Comparison of ENCODE assay signal across 19 mouse cellular contexts in the genomic region with DNA sequence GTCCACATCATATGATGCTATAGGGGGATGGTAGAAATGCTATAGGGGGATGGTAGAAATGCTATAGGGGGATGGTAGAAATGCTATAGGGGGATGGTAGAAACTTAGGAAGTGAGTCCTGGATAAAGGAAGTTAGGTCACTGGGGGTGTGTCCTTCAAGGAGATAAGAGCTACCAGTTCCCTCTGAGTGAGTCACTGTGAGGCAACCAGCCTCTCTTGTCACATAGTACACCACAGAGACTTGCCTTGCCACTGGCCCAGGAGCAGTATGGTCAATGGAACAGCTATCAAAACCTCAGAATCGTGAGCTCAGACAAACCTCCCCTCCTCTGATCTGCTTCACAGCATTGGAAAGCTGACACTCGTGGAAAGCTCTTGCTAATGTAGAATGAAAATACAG. TPM values are rescaled to one million over a fixed set of nuclear protein-coding genes. Genes with fewer than 3 reads are reported as not detected.
DNase-seq lines count a peak whose midpoint lies in the region; ATAC-seq and TF ChIP-seq lines count a peak whose summit lies in the region.
"Had no signal": no experiment of that assay in that cellular context is flagged by ENCODE, and none has a peak within 500 bp of the region (broad histone marks: within the 10 kb centered on the region; RNA-seq: fewer than 3 reads in every experiment).

No protein-coding gene starts in this region.

- no peak for TF ChIP-seq CTCF in MEL (IDR thresholded peaks at IDR 0.05 in 2 of 3, conservative IDR thresholded peaks at IDR 0.05 in 1 of 3; ENCODE audit: control insufficient read depth in 1 of 3, insufficient read depth in 1 of 3, low read depth in 2 of 3, low read length in 3 of 3, poor library complexity in 1 of 3, severe bottlenecking in 1 of 3)

- TF ChIP-seq RAD21 in MEL (IDR thresholded peaks at IDR 0.05; ENCODE audit: low read depth, low read length): no peak

- H3K36me3 ChIP-seq in MEL (ENCODE audit: control insufficient read depth in 1 of 2, insufficient read depth in 2 of 2, low read length in 2 of 2): no peaks in the 10 kb centered on the region; a peak in 1 of 4 replicates
- no peaks in the 10 kb centered on the region for H3K36me3 ChIP-seq in liver, embryonic 16.5 days (ENCODE audit: control insufficient read depth, insufficient read depth)
- no peaks in the 10 kb centered on the region for H3K36me3 ChIP-seq in heart, embryonic 12.5 days
- H3K36me3 ChIP-seq: hindbrain, embryonic 12.5 days; lung, embryonic 15.5 days; midbrain, embryonic 10.5 days; stomach, embryonic 15.5 days had no signal

- no peaks in the 10 kb centered on the region for H3K27me3 ChIP-seq in MEL (ENCODE audit: control insufficient read depth in 1 of 2, insufficient read depth in 2 of 2, low read length in 2 of 2)
- H3K27me3 ChIP-seq in liver, embryonic 16.5 days (ENCODE audit: control insufficient read depth, insufficient read depth, low read depth, low read length): no peaks in the 10 kb centered on the region
- H3K27me3 ChIP-seq in heart, embryonic 12.5 days (replicated peaks): peaks cover 4% of the 10 kb centered on the region; the same call in 1 of the 2 replicates
- H3K27me3 ChIP-seq: forebrain, embryonic 13.5 days; hindbrain, embryonic 12.5 days; lung, embryonic 15.5 days; stomach, embryonic 15.5 days had no signal

- no peak for TF ChIP-seq EP300 in MEL (IDR thresholded peaks at IDR 0.05; ENCODE audit: low read depth in 1 of 2, low read length in 2 of 2)

- peak; percentile 60 for DNase-seq in MEL (ENCODE audit: low read depth, low spot score)
- DNase-seq in heart, adult 18-20 months: no peak
- DNase-seq in embryo, embryonic 10 days (ENCODE audit: low spot score): no peak
- DNase-seq: adrenal gland, postnatal 25 days; cerebellum, adult 18-20 months; cerebellum, postnatal 25 days; gastrocnemius, postnatal 10 days; heart, postnatal 10 days; kidney, adult 9 months; retina, postnatal 1 day had no signal

- H3K4me1 ChIP-seq in MEL (ENCODE audit: control insufficient read depth in 1 of 2, insufficient read depth in 2 of 2, low read length in 2 of 2): 0 out of 4 replicates have a peak, but pooled peaks cover 0 to 2% of the 10 kb centered on the region in 2 experiments
- no peaks in the 10 kb centered on the region for H3K4me1 ChIP-seq in liver, embryonic 16.5 days (ENCODE audit: control insufficient read depth, low read depth, low read length)
- H3K4me1 ChIP-seq in heart, embryonic 12.5 days (replicated peaks): no peaks in the 10 kb centered on the region
- H3K4me1 ChIP-seq: forebrain, embryonic 13.5 days; hindbrain, embryonic 12.5 days; lung, embryonic 15.5 days; midbrain, embryonic 10.5 days; stomach, embryonic 15.5 days had no signal

- H3K9me3 ChIP-seq in MEL (replicated peaks; ENCODE audit: insufficient read depth, low read length): no peaks in the 10 kb centered on the region
- no peaks in the 10 kb centered on the region for H3K9me3 ChIP-seq in liver, embryonic 16.5 days (replicated peaks; ENCODE audit: control insufficient read depth, low read length)
- H3K9me3 ChIP-seq in heart, embryonic 12.5 days (replicated peaks): no peaks in the 10 kb centered on the region
- H3K9me3 ChIP-seq: forebrain, embryonic 13.5 days; hindbrain, embryonic 12.5 days; lung, embryonic 15.5 days; midbrain, embryonic 10.5 days; stomach, embryonic 15.5 days had no signal

- H3K9ac ChIP-seq in MEL (ENCODE audit: control insufficient read depth, low read depth, low read length, poor library complexity, severe bottlenecking): no peak overlapping the region
- H3K9ac ChIP-seq in liver, embryonic 16.5 days (ENCODE audit: low read depth, low read length): no peak overlapping the region
- H3K9ac ChIP-seq in heart, embryonic 12.5 days: no peak overlapping the region
- H3K9ac ChIP-seq: forebrain, embryonic 13.5 days; hindbrain, embryonic 12.5 days; lung, embryonic 15.5 days; stomach, embryonic 15.5 days had no signal

- TF ChIP-seq POLR2A in MEL (IDR thresholded peaks at IDR 0.05; ENCODE audit: control insufficient read depth in 1 of 2, insufficient read depth in 1 of 2, low read depth in 1 of 2, low read length in 2 of 2, poor library complexity in 1 of 2): peak in 1 of 2 experiments; percentile 33; a peak in 1 of 4 replicates

- no peak overlapping the region for H3K27ac ChIP-seq in MEL (ENCODE audit: control insufficient read depth, low read depth, low read length)
- H3K27ac ChIP-seq in liver, embryonic 16.5 days (ENCODE audit: low read length): no peak overlapping the region
- no peak overlapping the region for H3K27ac ChIP-seq in heart, embryonic 12.5 days (ENCODE audit: poor library complexity, severe bottlenecking)
- H3K27ac ChIP-seq: forebrain, embryonic 13.5 days; hindbrain, embryonic 12.5 days; lung, embryonic 15.5 days; midbrain, embryonic 10.5 days; stomach, embryonic 15.5 days had no signal

- no peak overlapping the region for H3K4me2 ChIP-seq in liver, embryonic 16.5 days (ENCODE audit: low read depth, low read length)
- H3K4me2 ChIP-seq in heart, embryonic 12.5 days: no peak overlapping the region
- H3K4me2 ChIP-seq: forebrain, embryonic 13.5 days; hindbrain, embryonic 12.5 days; lung, embryonic 15.5 days; stomach, embryonic 15.5 days had no signal

- WGBS in liver, embryonic 16.5 days (ENCODE audit: insufficient replicate concordance): 43% methylated on average over 2 of the region's 2 CpGs
- WGBS in heart, embryonic 12.5 days: 60% methylated on average over 2 of the region's 2 CpGs

- H3K4me3 ChIP-seq in MEL (ENCODE audit: control insufficient read depth in 1 of 2, insufficient read depth in 1 of 2, low read depth in 2 of 2, low read length in 2 of 2): no peak overlapping the region
- H3K4me3 ChIP-seq in liver, embryonic 16.5 days (ENCODE audit: low read depth, low read length): no peak overlapping the region
- H3K4me3 ChIP-seq in heart, embryonic 12.5 days: no peak overlapping the region
- H3K4me3 ChIP-seq: forebrain, embryonic 13.5 days; hindbrain, embryonic 12.5 days; lung, embryonic 15.5 days; midbrain, embryonic 10.5 days; stomach, embryonic 15.5 days had no signal

- ATAC-seq in hematopoietic stem cell, adult 5-6 weeks (replicated peaks in 1 of 2; ENCODE audit: insufficient read depth in 1 of 2, low FRiP score in 2 of 2, low TSS enrichment in 1 of 2, low read depth in 1 of 2, poor library complexity in 2 of 2, severe bottlenecking in 2 of 2): peak; percentile 80 to 82; a peak in 3 of 4 replicates
- peak; percentile 48 for ATAC-seq in liver, embryonic 16.5 days (ENCODE audit: low read depth)
- ATAC-seq in neutrophil, adult 5-6 weeks (ENCODE audit: extremely low read depth, insufficient number of reproducible peaks, low FRiP score, poor library complexity, severe bottlenecking): peak; percentile 88
- ATAC-seq in heart, embryonic 12.5 days (ENCODE audit: insufficient number of reproducible peaks, low FRiP score): no peak
- ATAC-seq: forebrain, embryonic 13.5 days had no signal

- no peaks in the 10 kb centered on the region for H3K79me2 ChIP-seq in MEL (ENCODE audit: control insufficient read depth, insufficient read depth, low read length, poor library complexity)

TF ChIP-seq in MEL, 35 proteins besides CTCF, POLR2A, EP300 and RAD21:
- no peak for TF ChIP-seq USF1 (IDR thresholded peaks at IDR 0.05; ENCODE audit: low read depth, low read length)
- TF ChIP-seq GATA1 (IDR thresholded peaks at IDR 0.05; ENCODE audit: low read depth, low read length): 0 out of 2 replicates have a peak, but pooled peaks have one; percentile 45
- TF ChIP-seq MYB (IDR thresholded peaks at IDR 0.05; ENCODE audit: low read depth, low read length): no peak

RNA-seq across cellular contexts. Expression of a gene that starts 34.3 kb away (rescaled TPM):
- 11.2 and 13.4 TPM in 2 replicates for total RNA-seq in MEL (2012; rRNA removed)
- 10 to 100 TPM in 1 of 2 experiments, not detected in 1; 11.3 TPM for polyA plus RNA-seq in MEL (2012; ENCODE audit: insufficient read depth in 1 of 2, insufficient read length in 2 of 2, low read depth in 1 of 2, low replicate concordance in 2 of 2, missing spikeins in 1 of 2)
- 25.0 and 27.0 TPM in 2 replicates for total RNA-seq in hematopoietic stem cell, adult 5-6 weeks (2017)
- 13.0 and 14.2 TPM in 2 replicates for polyA plus RNA-seq in liver, embryonic 16.5 days (2015; fragmentation: Nextera tagmentation; extraction: Ambion mirVana)
- total RNA-seq in neutrophil, adult 5-6 weeks (2017): 20.0 and 28.0 TPM in 2 replicates
- 10 to 100 TPM in 1 of 2 experiments, 1 to 10 TPM in 1; 8.4 to 10.5 TPM for total RNA-seq in heart, adult 18-20 months (2021)
- 34.7 and 35.3 TPM in 2 replicates for polyA plus RNA-seq in heart, embryonic 12.5 days (2016; fragmentation: Nextera tagmentation; extraction: Ambion mirVana)

RNA-seq across cellular contexts. Expression of a gene that starts 38.7 kb away (rescaled TPM):
- total RNA-seq in MEL (2012; rRNA removed): 10.9 and 14.8 TPM in 2 replicates
- polyA plus RNA-seq in MEL (2012; ENCODE audit: insufficient read depth in 1 of 2, insufficient read length in 2 of 2, low read depth in 1 of 2, low replicate concordance in 2 of 2, missing spikeins in 1 of 2): 10 to 100 TPM in 1 of 2 experiments, not detected in 1; 12.6 TPM
- 10.4 and 10.8 TPM in 2 replicates for total RNA-seq in hematopoietic stem cell, adult 5-6 weeks (2017)
- 10.0 and 10.3 TPM in 2 replicates for polyA plus RNA-seq in liver, embryonic 16.5 days (2015; fragmentation: Nextera tagmentation; extraction: Ambion mirVana)
- total RNA-seq in neutrophil, adult 5-6 weeks (2017): 6.2 and 9.7 TPM in 2 replicates
- 10 to 100 TPM; 19.7 to 20.0 TPM for total RNA-seq in heart, adult 18-20 months (2021)
- polyA plus RNA-seq in heart, embryonic 12.5 days (2016; fragmentation: Nextera tagmentation; extraction: Ambion mirVana): 35.4 and 38.7 TPM in 2 replicates

RNA-seq across cellular contexts. Expression of a gene that starts 46.2 kb away (rescaled TPM):
- 0.08 and 0.10 TPM in 2 replicates for total RNA-seq in MEL (2012; rRNA removed)
- polyA plus RNA-seq in MEL (2012; ENCODE audit: insufficient read depth in 1 of 2, insufficient read length in 2 of 2, low read depth in 1 of 2, low replicate concordance in 2 of 2, missing spikeins in 1 of 2): under 1 TPM in 1 of 2 experiments, not detected in 1; 0.49 TPM
- total RNA-seq in hematopoietic stem cell, adult 5-6 weeks (2017): 0.20 TPM in 1 of 2 replicates, not detected in the other
- polyA plus RNA-seq in liver, embryonic 16.5 days (2015; fragmentation: Nextera tagmentation; extraction: Ambion mirVana): 0.28 and 0.33 TPM in 2 replicates
- 0.12 and 0.25 TPM in 2 replicates for total RNA-seq in neutrophil, adult 5-6 weeks (2017)
- 1 to 10 TPM; 3.2 to 6.0 TPM for total RNA-seq in heart, adult 18-20 months (2021)
- polyA plus RNA-seq in heart, embryonic 12.5 days (2016; fragmentation: Nextera tagmentation; extraction: Ambion mirVana): 0.79 and 0.82 TPM in 2 replicates
